Mouse (Mus musculus) CH12.LX (cell line): ENCODE data around the gene Sfxn2. TPM values are rescaled to one million over a fixed set of nuclear protein-coding genes. Genes with fewer than 3 reads are reported as not detected.

Experiments used
- DNase-seq: peaks from one replicate; pipeline ENCODE4 v3.0.0-alpha.2; 2013; ENCODE audit errors: extremely low read depth
- H3K27ac ChIP-seq: 2 replicates; pipeline ENCODE4 v1.5.1; 2012; ENCODE audit warnings: low read depth, mild to moderate bottlenecking, control low read depth, moderate library complexity; ENCODE audit not compliant: insufficient read depth
- H3K27me3 ChIP-seq: replicated peaks from 2 replicates; pipeline ENCODE3; 2012; ENCODE audit warnings: inconsistent platforms
- H3K36me3 ChIP-seq, 2 experiments: replicated peaks in 1 of 2; 2 replicates each; pipeline versions ENCODE3 to v1.6.1; 2012; ENCODE audit warnings: inconsistent platforms in 1 of 2, low read length in 1 of 2, mild to moderate bottlenecking in 1 of 2, mixed read lengths in 1 of 2, moderate library complexity in 1 of 2; ENCODE audit not compliant: control insufficient read depth in 1 of 2, insufficient read depth in 1 of 2
- H3K4me1 ChIP-seq, 2 experiments: 2 replicates each; pipeline ENCODE4 v1.6.1; 2012; ENCODE audit warnings: inconsistent platforms in 1 of 2, moderate library complexity in 1 of 2; ENCODE audit not compliant: insufficient read depth in 2 of 2, control insufficient read depth in 1 of 2
- H3K4me2 ChIP-seq: 2 replicates; pipeline ENCODE4 v1.6.1; 2012; ENCODE audit warnings: low read depth, mild to moderate bottlenecking, control low read depth; ENCODE audit not compliant: poor library complexity, insufficient read depth, severe bottlenecking
- H3K4me3 ChIP-seq, 3 experiments: fragments of 150-350 bp in 1 of 3; sonication (generic) in 1 of 3; replicated peaks in 1 of 3; 2 replicates each; pipeline versions ENCODE3 to v1.5.1; 2011 to 2012; ENCODE audit warnings: low read depth in 2 of 3, low read length in 2 of 3, mild to moderate bottlenecking in 2 of 3, moderate library complexity in 2 of 3, control low read depth in 1 of 3, improper control_type of control experiment in 1 of 3, inconsistent platforms in 1 of 3, mixed read lengths in 1 of 3; ENCODE audit not compliant: poor library complexity in 1 of 3
- H3K79me2 ChIP-seq: replicated peaks from 2 replicates; pipeline ENCODE4 v1.6.1; 2012; ENCODE audit warnings: mild to moderate bottlenecking, moderate library complexity; ENCODE audit not compliant: control insufficient read depth, poor library complexity, insufficient read depth, severe bottlenecking; ENCODE audit errors: extremely low read depth
- H3K9ac ChIP-seq: 2 replicates; pipeline ENCODE4 v1.6.1; 2012; ENCODE audit warnings: low read depth, mild to moderate bottlenecking, control low read depth, moderate library complexity; ENCODE audit not compliant: insufficient read depth
- H3K9me3 ChIP-seq: replicated peaks from 2 replicates; pipeline ENCODE3; 2012; ENCODE audit warnings: low read length, inconsistent platforms, mixed read lengths
- CHD2 ChIP-seq: IDR thresholded peaks from 2 replicates; pipeline ENCODE4 v1.6.1; 2011; ENCODE audit warnings: low read length, improper control_type of control experiment
- CTCF ChIP-seq, 2 experiments: IDR thresholded peaks in 1 of 2; conservative IDR thresholded peaks in 1 of 2; 2 replicates each; pipeline ENCODE4 v1.5.1; 2011 to 2012; ENCODE audit warnings: low read depth in 2 of 2, low read length in 2 of 2, improper control_type of control experiment in 1 of 2, inconsistent platforms in 1 of 2, mild to moderate bottlenecking in 1 of 2, moderate library complexity in 1 of 2
- EP300 ChIP-seq: IDR thresholded peaks from 2 replicates; pipeline ENCODE4 v1.6.1; 2011; ENCODE audit warnings: low read length, improper control_type of control experiment
- GABPA ChIP-seq: IDR thresholded peaks from 2 replicates; pipeline ENCODE4 v1.6.1; 2012; ENCODE audit warnings: low read depth, low read length, improper control_type of control experiment, inconsistent platforms; ENCODE audit not compliant: insufficient replicate concordance
- HCFC1 ChIP-seq: IDR thresholded peaks from 2 replicates; pipeline ENCODE4 v1.6.1; 2012; ENCODE audit warnings: low read depth, mild to moderate bottlenecking, inconsistent platforms, low read length, improper control_type of control experiment
- MAZ ChIP-seq: IDR thresholded peaks from 2 replicates; pipeline ENCODE4 v1.6.1; 2012; ENCODE audit warnings: low read depth, mild to moderate bottlenecking, inconsistent platforms, low read length, improper control_type of control experiment, moderate library complexity
- PAX5 ChIP-seq: IDR thresholded peaks from 2 replicates; pipeline ENCODE4 v1.6.1; 2012; ENCODE audit warnings: low read length, inconsistent platforms, mixed read lengths
- RAD21 ChIP-seq: IDR thresholded peaks from 2 replicates; pipeline ENCODE4 v1.6.1; 2011; ENCODE audit warnings: low read depth, mild to moderate bottlenecking, low read length, improper control_type of control experiment, moderate library complexity
- ZKSCAN1 ChIP-seq: IDR thresholded peaks from 2 replicates; pipeline ENCODE4 v1.6.1; 2012; ENCODE audit warnings: low read depth, inconsistent platforms, low read length, improper control_type of control experiment, borderline replicate concordance
- dilution Hi-C: fragments of 300-500 bp; cut with MboI; formaldehyde crosslinking; loops from 2 replicates; pipeline ENCODE4 v1.14.3; 2020; ENCODE audit warnings: low sequenced_read_pairs; ENCODE audit not compliant: extremely low pct_unique_long_range_greater_than_20kb, extremely low pct_ligation_motif_present
- in situ Hi-C: fragments of 300-500 bp; cut with MboI; formaldehyde crosslinking; loops from 3 replicates; pipeline ENCODE4 v1.14.3; 2019; ENCODE audit warnings: low sequenced_read_pairs, low pct_ligation_motif_present, low pct_unique_long_range_greater_than_20kb, mixed read lengths
- polyA plus RNA-seq: library from polyadenylated mRNA; unstranded; fragments of >175 nt; gene quantifications from 2 replicates; pipeline ENCODE4 v1.2.1, GENCODE M21; 2012; ENCODE audit warnings: low read depth; ENCODE audit not compliant: insufficient read length
- total RNA-seq, 2 experiments: library from RNA; depleted of rRNA; stranded (reverse); fragments of 300-350 nt in 1 of 2; fragments of >200 nt in 1 of 2; gene quantifications; 2 replicates each; pipeline ENCODE4 v1.2.3; 2012 to 2014

Sfxn2 gene
- total and polyA plus RNA-seq, 3 experiments = 5.9 to 11.1 (median 8.5) TPM

DNA sequence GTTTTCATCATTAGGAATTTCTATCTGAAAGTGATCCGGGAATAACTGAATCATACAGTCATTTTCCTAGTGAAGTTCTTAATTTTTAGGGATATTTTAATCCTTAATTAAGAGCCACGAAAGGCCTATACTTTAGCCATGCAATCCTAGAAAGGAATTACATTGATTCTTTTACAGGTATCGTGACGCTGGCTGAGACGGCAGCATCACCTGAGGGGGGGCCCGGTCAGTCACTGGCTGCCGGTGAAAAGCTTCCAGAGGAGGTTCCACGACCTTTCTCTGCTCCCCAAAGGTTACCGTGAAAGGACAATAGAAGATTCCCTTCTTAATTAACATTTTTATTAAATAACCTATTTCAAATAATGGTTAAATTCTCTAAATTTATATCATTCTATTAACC lies 35.8 kb upstream of the Sfxn2 start:
- Histone ChIP-seq H3K4me3 (no peak overlapping the region), H3K27ac (no peak overlapping the region), H3K9me3 (peaks cover 3% of the 10 kb centered on the region), H3K36me3 (peaks cover 0 to 32% of the 10 kb centered on the region in 2 experiments), H3K27me3 (no peaks in the 10 kb centered on the region), H3K79me2 (no peaks in the 10 kb centered on the region), H3K9ac (no peak overlapping the region), H3K4me1 (peaks cover under 1 to 30% of the 10 kb centered on the region in 2 experiments; a peak in 2 of 4 replicates), H3K4me2 (no peak overlapping the region)
- in situ Hi-C loops (no loop called here), dilution Hi-C loops (no loop called here)
- no peak for TF ChIP-seq CHD2
- no peak for DNase-seq

DNA sequence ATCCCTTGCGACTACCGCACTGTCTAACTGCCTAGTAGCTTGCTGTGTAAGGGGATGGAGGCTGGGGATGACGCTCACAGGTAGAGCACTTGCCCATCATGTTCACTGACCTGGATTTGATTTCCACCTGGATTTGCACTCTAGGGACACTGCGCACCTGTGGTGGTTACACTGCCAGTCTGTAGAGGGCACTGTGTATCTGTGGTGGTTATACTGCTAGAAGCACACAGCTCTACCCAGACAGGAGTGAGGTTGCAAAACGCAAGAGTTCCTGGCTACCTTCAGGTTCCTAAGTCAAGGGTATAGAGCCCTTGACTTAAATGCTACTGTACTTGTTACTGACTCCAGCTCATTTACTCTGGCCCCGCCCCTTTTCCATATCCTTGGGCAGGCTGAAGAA lies 35.0 kb upstream of the Sfxn2 start:
- in situ Hi-C loops = no loop called here
- dilution Hi-C loops = no loop called here
- Histone ChIP-seq H3K79me2 (no peaks in the 10 kb centered on the region), H3K27me3 (no peaks in the 10 kb centered on the region), H3K4me2 (no peak overlapping the region), H3K4me3 (no peak overlapping the region), H3K9me3 (peaks cover 3% of the 10 kb centered on the region), H3K27ac (no peak overlapping the region)
- TF ChIP-seq RAD21 = peak; percentile 36
- peak in 1 of 2 experiments; percentile 52; a peak in 2 of 4 replicates for TF ChIP-seq CTCF (conservative IDR thresholded peaks at IDR 0.05 in 1 of 2, IDR thresholded peaks at IDR 0.05 in 1 of 2; ENCODE audit: low read depth in 2 of 2, low read length in 2 of 2)
- TF ChIP-seq MAZ = no peak
- no peak for TF ChIP-seq ZKSCAN1
- TF ChIP-seq, all 38 proteins: peak for 2
- Histone ChIP-seq H3K4me1 (peaks cover 0 to 22% of the 10 kb centered on the region in 2 experiments; a peak in 2 of 4 replicates), H3K9ac (no peak overlapping the region), H3K36me3 (peaks cover 2 to 37% of the 10 kb centered on the region in 2 experiments)
- no peak for DNase-seq

DNA sequence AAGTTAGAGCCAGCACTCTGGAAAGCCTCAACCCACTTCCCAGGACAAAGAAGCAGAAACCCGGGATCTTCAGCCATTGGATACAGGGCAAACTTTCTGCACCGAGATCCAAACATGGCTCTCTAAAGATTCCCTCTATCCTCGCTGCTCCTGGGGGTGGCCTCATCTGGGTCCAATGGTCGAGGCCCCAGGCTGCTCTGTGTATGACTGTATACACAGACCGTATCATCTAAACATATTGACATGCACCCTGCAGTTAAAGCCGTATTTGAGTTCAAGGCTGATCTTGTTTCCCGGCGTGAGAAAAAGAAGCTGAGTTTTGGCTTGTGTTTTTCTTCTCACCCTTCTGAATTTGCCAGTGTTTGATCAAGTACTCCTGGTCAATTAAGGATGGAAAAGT lies 30.4 kb upstream of the Sfxn2 start:
- H3K27me3 ChIP-seq = no peaks in the 10 kb centered on the region
- no peak overlapping the region for H3K4me3 ChIP-seq
- in situ Hi-C loops (no loop called here), dilution Hi-C loops (no loop called here)
- no peak for TF ChIP-seq HCFC1
- TF ChIP-seq GABPA = no peak
- no peak for TF ChIP-seq ZKSCAN1
- TF ChIP-seq PAX5 = no peak
- TF ChIP-seq EP300 = no peak
- no peak overlapping the region for H3K27ac ChIP-seq
- H3K9me3 ChIP-seq = peaks cover 3% of the 10 kb centered on the region
- H3K4me2 ChIP-seq = no peak overlapping the region
- no peak for DNase-seq
- H3K9ac ChIP-seq = no peak overlapping the region
- peaks cover 2 to 37% of the 10 kb centered on the region in 2 experiments for H3K36me3 ChIP-seq
- no peaks in the 10 kb centered on the region for H3K79me2 ChIP-seq
- H3K4me1 ChIP-seq = no peaks in the 10 kb centered on the region
